Mouse (Mus musculus): ENCODE measurements around the gene Prss53.
"Not testable (repeated sequence)": the region's sequence is repeated elsewhere in the genome, so short reads cannot be mapped to it uniquely, and the experiment has no call there.

The Prss53 gene

GRCm38 (mm10) chr7:127875627-127876001 lies 15.2 kb downstream of the Prss53 start:
- DNase-seq (ENCODE audit: low spot score in 2 of 2) = peak; percentile 96 to 97

GRCm38 (mm10) chr7:127874812-127875626 lies 15.8 kb downstream of the Prss53 start:
- DNase-seq (ENCODE audit: low spot score in 2 of 2) = no peak

- DNase-seq (ENCODE audit: low spot score in 2 of 2) = no peak
Observed at GRCm38 (mm10) chr7:127870136-127870821, 20.5 kb downstream of the Prss53 start.

GRCm38 (mm10) chr7:127869149-127869810 lies 21.5 kb downstream of the Prss53 start:
- DNase-seq (ENCODE audit: low spot score in 2 of 2) = peak in 1 of 2 experiments; percentile 75

GRCm38 (mm10) chr7:127867641-127868040 lies 23.1 kb downstream of the Prss53 start:
- DNase-seq (ENCODE audit: low spot score in 2 of 2) = no peak

- no peak for DNase-seq (ENCODE audit: low spot score in 2 of 2)
Observed at GRCm38 (mm10) chr7:127866434-127866833, 24.3 kb downstream of the Prss53 start.

GRCm38 (mm10) chr7:127858258-127858657 lies 32.5 kb downstream of the Prss53 start:
- no peak for DNase-seq (ENCODE audit: low spot score in 2 of 2)

- no peak for DNase-seq (ENCODE audit: low spot score in 2 of 2)
Observed at GRCm38 (mm10) chr7:127850906-127851305, 39.9 kb downstream of the Prss53 start.

- DNase-seq (ENCODE audit: low spot score in 2 of 2) = no peak
Observed at GRCm38 (mm10) chr7:127849973-127850875, 40.5 kb downstream of the Prss53 start.

- DNase-seq (ENCODE audit: low spot score in 2 of 2) = peak; percentile 86 to 89
Observed at GRCm38 (mm10) chr7:127842001-127842718, 48.6 kb downstream of the Prss53 start.

- peak; percentile 98 to 99 for DNase-seq (ENCODE audit: low spot score in 2 of 2)
Observed at GRCm38 (mm10) chr7:127841340-127842000, 49.3 kb downstream of the Prss53 start.

- peak; percentile 73 to 83 for DNase-seq (ENCODE audit: low spot score in 2 of 2)
Observed at GRCm38 (mm10) chr7:127840886-127841285, 49.9 kb downstream of the Prss53 start.

GRCm38 (mm10) chr7:127840031-127840430 lies 50.7 kb downstream of the Prss53 start:
- not testable (repeated sequence) for DNase-seq (ENCODE audit: low spot score in 2 of 2)

GRCm38 (mm10) chr7:127837878-127838277 lies 52.9 kb downstream of the Prss53 start:
- not testable (repeated sequence) for DNase-seq (ENCODE audit: low spot score in 2 of 2)

- no peak for DNase-seq (ENCODE audit: low spot score in 2 of 2)
Observed at GRCm38 (mm10) chr7:127837473-127837872, 53.3 kb downstream of the Prss53 start.

Data from right cerebral cortex, postnatal 10 days (tissue).